Mouse (Mus musculus) liver, postnatal 0 days (tissue): ENCODE data around the gene Tbxa2r.

Source experiments
- CTCF ChIP-seq: sonication (generic); IDR thresholded peaks from 2 replicates; pipeline ENCODE4 v1.5.1; 2016; ENCODE audit warnings: antibody characterized with exemption, low read depth
- EP300 ChIP-seq: IDR thresholded peaks from 2 replicates; pipeline ENCODE4 v1.6.1; 2016; ENCODE audit warnings: antibody characterized with exemption, low read depth, mild to moderate bottlenecking

- no peak for TF ChIP-seq CTCF
- no peak for TF ChIP-seq EP300
Measured at GRCm38 (mm10) chr10:81284189-81284588, 44.3 kb upstream of the Tbxa2r start.
